Mouse (Mus musculus): ENCODE results near the gene Cdk10.

Gene Cdk10

GRCm38 (mm10) chr8:123275096-123275495 lies 50.5 kb downstream of the Cdk10 start:
- DNase-seq: no peak

GRCm38 (mm10) chr8:123278445-123278844 lies 53.8 kb downstream of the Cdk10 start:
- no peak for DNase-seq

GRCm38 (mm10) chr8:123279828-123280227 lies 55.2 kb downstream of the Cdk10 start:
- DNase-seq: no peak

- no peak for DNase-seq
Measured at GRCm38 (mm10) chr8:123280302-123281094, 55.9 kb downstream of the Cdk10 start.
